Mouse (Mus musculus) small intestine, adult 2 months (tissue): ENCODE data around the gene Rrp36. TPM values are rescaled to one million over a fixed set of nuclear protein-coding genes. Genes with fewer than 3 reads are reported as not detected.

Experiments
- H3K27ac ChIP-seq: fragments of 200-500 bp; 2 replicates; pipeline ENCODE4 v1.5.1; 2012; ENCODE audit warnings: low read depth, low read length, control low read depth, inconsistent platforms; ENCODE audit not compliant: insufficient read depth
- H3K27me3 ChIP-seq: fragments of 200-500 bp; 2 replicates; pipeline ENCODE4 v1.6.1; 2012; ENCODE audit warnings: mild to moderate bottlenecking, moderate library complexity, low read length, inconsistent platforms; ENCODE audit not compliant: control insufficient read depth, insufficient read depth
- H3K36me3 ChIP-seq: fragments of 200-500 bp; 2 replicates; pipeline ENCODE4 v1.6.1; 2012; ENCODE audit warnings: mild to moderate bottlenecking, low read length, control low read depth, inconsistent platforms; ENCODE audit not compliant: control insufficient read depth, insufficient read depth
- H3K4me1 ChIP-seq: fragments of 200-500 bp; 2 replicates; pipeline ENCODE4 v1.6.1; 2012; ENCODE audit warnings: low read length, inconsistent platforms, mixed read lengths; ENCODE audit not compliant: control insufficient read depth, insufficient read depth, insufficient read length
- H3K4me3 ChIP-seq: fragments of 200-500 bp; 2 replicates; pipeline ENCODE4 v1.5.1; 2012; ENCODE audit warnings: low read depth, mild to moderate bottlenecking, control low read depth, inconsistent platforms, low read length, moderate library complexity
- CTCF ChIP-seq: fragments of 200-500 bp; IDR thresholded peaks from 2 replicates; pipeline ENCODE4 v1.5.1; 2012; ENCODE audit warnings: low read depth, mild to moderate bottlenecking, control low read depth, inconsistent platforms, low read length, moderate library complexity, mixed read lengths; ENCODE audit not compliant: insufficient replicate concordance, insufficient read length; ENCODE audit errors: extremely low read depth
- POLR2A ChIP-seq: fragments of 200-500 bp; IDR thresholded peaks from 2 replicates; pipeline ENCODE4 v1.6.1; 2012; ENCODE audit warnings: low read depth, mild to moderate bottlenecking, control low read depth, inconsistent platforms, low read length, moderate library complexity
- WGBS: fragments of 180-500 bp; shearing (Covaris S2); methylation state at CpG from one replicate; pipeline ENCODE4 v1.1.7; 2018; 5-methylcytosine and 5-hydroxymethylcytosine counted together
- polyA plus RNA-seq: library from polyadenylated mRNA; depleted of rRNA; stranded (reverse); fragments of >200 nt; gene quantifications from 2 replicates; pipeline ENCODE4 v1.2.3, GENCODE M21; 2012

Rrp36 gene
- polyA plus RNA-seq, 1 experiment: 47.4 TPM

- H3K4me3 ChIP-seq: no peak overlapping the region
- H3K4me1 ChIP-seq: peaks cover 32% of the 10 kb centered on the region
- peaks cover 3% of the 10 kb centered on the region; the same call in 1 of the 2 replicates for H3K36me3 ChIP-seq
- no peak overlapping the region for H3K27ac ChIP-seq
- H3K27me3 ChIP-seq: no peaks in the 10 kb centered on the region
- WGBS: 79% methylated on average over 12 of the region's 12 CpGs
- TF ChIP-seq CTCF (no peak), POLR2A (no peak)
Measured at GRCm38 (mm10) chr17:46701489-46701888, 27.3 kb upstream of the Rrp36 start.

GRCm38 (mm10) chr17:46699912-46700311 lies 25.8 kb upstream of the Rrp36 start:
- H3K36me3 ChIP-seq: peaks cover 3% of the 10 kb centered on the region; the same call in 1 of the 2 replicates
- H3K4me1 ChIP-seq: peaks cover 32% of the 10 kb centered on the region
- WGBS: 86% methylated on average over 3 of the region's 3 CpGs
- TF ChIP-seq POLR2A (no peak), CTCF (no peak)
- no peaks in the 10 kb centered on the region for H3K27me3 ChIP-seq
- H3K4me3 ChIP-seq: no peak overlapping the region
- peak overlapping the region; percentile 45 for H3K27ac ChIP-seq

GRCm38 (mm10) chr17:46699245-46699644 lies 25.1 kb upstream of the Rrp36 start:
- Histone ChIP-seq H3K4me1 (peaks cover 32% of the 10 kb centered on the region), H3K36me3 (peaks cover 3% of the 10 kb centered on the region; the same call in 1 of the 2 replicates), H3K27me3 (no peaks in the 10 kb centered on the region), H3K27ac (peak overlapping the region; percentile 68), H3K4me3 (no peak overlapping the region)
- WGBS: 62% methylated on average over 5 of the region's 5 CpGs
- no peak for TF ChIP-seq CTCF
- TF ChIP-seq POLR2A: no peak

- Histone ChIP-seq H3K4me3 (no peak overlapping the region), H3K27me3 (no peaks in the 10 kb centered on the region), H3K36me3 (peaks cover 3% of the 10 kb centered on the region; the same call in 1 of the 2 replicates), H3K27ac (peak overlapping the region; percentile 68), H3K4me1 (peaks cover 27% of the 10 kb centered on the region)
- WGBS: 87% methylated on average over 6 of the region's 6 CpGs
- TF ChIP-seq CTCF (no peak), POLR2A (no peak)
Measured at GRCm38 (mm10) chr17:46698515-46698914, 24.4 kb upstream of the Rrp36 start.

- Histone ChIP-seq H3K36me3 (peaks cover 11% of the 10 kb centered on the region; the same call in 1 of the 2 replicates), H3K4me1 (peaks cover 14% of the 10 kb centered on the region), H3K4me3 (no peak overlapping the region), H3K27me3 (no peaks in the 10 kb centered on the region), H3K27ac (no peak overlapping the region)
- 92% methylated on average over 1 of the region's 1 CpGs for WGBS
- no peak for TF ChIP-seq CTCF
Measured at GRCm38 (mm10) chr17:46694517-46695063, 20.4 kb upstream of the Rrp36 start.

GRCm38 (mm10) chr17:46691390-46691789 lies 17.2 kb upstream of the Rrp36 start:
- WGBS: 84% methylated on average over 2 of the region's 2 CpGs
- no peaks in the 10 kb centered on the region for H3K27me3 ChIP-seq

GRCm38 (mm10) chr17:46690665-46691064 lies 16.5 kb upstream of the Rrp36 start:
- no peaks in the 10 kb centered on the region for H3K27me3 ChIP-seq
- H3K4me3 ChIP-seq: no peak overlapping the region
- WGBS: 90% methylated on average over 12 of the region's 12 CpGs
- TF ChIP-seq POLR2A (no peak), CTCF (no peak)
- no peak overlapping the region for H3K27ac ChIP-seq
- H3K36me3 ChIP-seq: peaks cover 31% of the 10 kb centered on the region
- H3K4me1 ChIP-seq: no peaks in the 10 kb centered on the region

More at GRCm38 (mm10) chr17:46691390-46691789, 17.2 kb upstream of the Rrp36 start:
- H3K4me3 ChIP-seq: no peak overlapping the region
- peaks cover 24% of the 10 kb centered on the region for H3K36me3 ChIP-seq
- no peaks in the 10 kb centered on the region for H3K4me1 ChIP-seq
- TF ChIP-seq CTCF (no peak), POLR2A (no peak)
- no peak overlapping the region for H3K27ac ChIP-seq
